Mouse (Mus musculus) cerebellum, postnatal 4 days (tissue): ENCODE results near the gene Hip1.
"Not testable (repeated sequence)": the region's sequence is repeated elsewhere in the genome, so short reads cannot be mapped to it uniquely, and the experiment has no call there.

Experiments used
- DNase-seq, 2 experiments: peaks; one replicate each; pipeline ENCODE4 v3.0.0; 2022; ENCODE audit warnings: low spot score in 2 of 2, mixed read lengths in 1 of 2

The Hip1 gene

DNA sequence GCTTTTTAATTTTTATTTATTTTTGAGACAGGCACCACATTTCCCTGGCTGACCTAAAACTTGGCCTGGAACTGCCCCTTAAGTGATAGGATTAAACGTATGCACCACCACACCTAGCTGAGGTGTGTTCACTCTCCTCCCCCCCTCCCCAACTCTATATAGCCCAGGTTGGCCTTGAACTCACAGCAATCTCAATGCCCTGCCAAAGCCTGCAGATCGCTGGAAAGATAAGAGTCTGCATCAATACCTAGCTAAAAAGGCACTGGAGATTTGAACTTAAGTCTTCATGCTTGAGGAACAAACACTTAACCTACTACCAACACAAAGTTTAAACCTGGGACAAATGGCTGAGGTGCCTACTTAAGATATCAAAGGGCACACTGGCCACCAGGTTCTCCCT, 52.8 kb downstream of the Hip1 start:
- DNase-seq, result no peak

DNA sequence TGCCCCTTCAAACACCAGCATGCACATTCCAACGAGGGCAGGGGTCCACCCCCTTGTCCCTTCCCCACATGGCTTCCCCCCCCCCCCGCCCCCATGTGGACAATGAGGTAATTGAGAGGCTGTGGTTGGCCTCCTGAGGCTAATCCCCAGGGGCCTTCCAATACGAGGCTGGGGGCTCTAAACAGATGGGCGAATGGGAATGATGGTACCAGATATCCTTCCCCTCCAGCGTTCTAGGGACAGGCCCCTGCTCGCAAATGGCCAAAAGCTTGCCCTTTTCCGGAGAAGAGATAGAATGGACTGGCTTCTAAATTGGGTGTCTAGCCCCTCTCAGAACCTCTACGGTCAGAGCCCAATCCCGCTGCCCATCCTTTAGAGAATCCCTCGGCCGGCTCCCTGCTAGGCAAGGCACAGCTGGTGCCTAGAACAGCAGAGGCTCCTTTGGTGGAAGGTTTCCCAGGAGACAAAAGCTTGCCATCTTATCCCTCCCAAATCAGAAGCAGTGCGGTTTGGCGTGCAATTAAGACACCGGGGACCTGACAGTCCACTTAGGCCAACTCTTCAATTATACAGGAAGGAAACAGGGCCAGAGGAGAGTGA, 55.1 kb downstream of the Hip1 start:
- DNase-seq, result no peak

DNA sequence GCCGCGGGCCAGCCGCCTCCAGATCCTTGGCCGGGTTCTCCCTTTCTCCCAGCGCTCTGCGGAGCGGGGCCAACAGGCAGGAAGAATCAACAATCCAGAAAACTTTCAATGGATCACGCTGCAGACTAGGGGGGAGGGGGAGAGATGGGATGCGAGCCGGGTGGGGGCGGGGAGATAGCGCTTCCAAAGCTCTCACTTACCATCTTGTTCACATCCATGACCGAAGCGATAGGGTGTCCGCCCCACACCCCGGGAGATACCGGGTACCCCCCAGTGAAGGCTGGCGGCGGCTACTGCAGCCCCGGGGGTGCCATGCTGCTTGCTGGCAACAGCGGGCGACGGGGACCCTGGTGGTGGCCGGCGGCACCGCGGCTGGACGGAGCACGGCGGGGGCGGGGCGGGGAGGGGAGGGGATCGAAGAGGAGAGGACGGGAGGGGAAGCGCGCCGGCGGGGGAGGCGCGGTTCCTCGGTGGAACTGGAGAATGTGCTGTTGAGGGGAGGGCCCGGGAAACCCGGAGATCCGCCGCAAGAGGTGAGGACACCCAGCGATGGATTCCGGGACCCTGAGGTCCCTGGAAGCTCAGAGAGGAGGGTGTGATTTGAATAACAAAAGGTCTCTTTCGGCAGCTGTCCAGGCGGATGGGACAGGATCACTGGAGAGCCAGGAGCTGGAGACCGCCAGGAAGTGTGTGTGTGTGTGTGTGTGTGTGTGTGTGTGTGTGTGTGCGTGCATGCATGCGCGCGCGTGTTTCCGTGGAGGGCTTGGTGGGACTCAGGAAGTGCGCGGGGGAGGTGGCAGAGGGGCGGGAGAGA, 55.8 kb downstream of the Hip1 start:
- DNase-seq, result peak; percentile 49 to 82

DNA sequence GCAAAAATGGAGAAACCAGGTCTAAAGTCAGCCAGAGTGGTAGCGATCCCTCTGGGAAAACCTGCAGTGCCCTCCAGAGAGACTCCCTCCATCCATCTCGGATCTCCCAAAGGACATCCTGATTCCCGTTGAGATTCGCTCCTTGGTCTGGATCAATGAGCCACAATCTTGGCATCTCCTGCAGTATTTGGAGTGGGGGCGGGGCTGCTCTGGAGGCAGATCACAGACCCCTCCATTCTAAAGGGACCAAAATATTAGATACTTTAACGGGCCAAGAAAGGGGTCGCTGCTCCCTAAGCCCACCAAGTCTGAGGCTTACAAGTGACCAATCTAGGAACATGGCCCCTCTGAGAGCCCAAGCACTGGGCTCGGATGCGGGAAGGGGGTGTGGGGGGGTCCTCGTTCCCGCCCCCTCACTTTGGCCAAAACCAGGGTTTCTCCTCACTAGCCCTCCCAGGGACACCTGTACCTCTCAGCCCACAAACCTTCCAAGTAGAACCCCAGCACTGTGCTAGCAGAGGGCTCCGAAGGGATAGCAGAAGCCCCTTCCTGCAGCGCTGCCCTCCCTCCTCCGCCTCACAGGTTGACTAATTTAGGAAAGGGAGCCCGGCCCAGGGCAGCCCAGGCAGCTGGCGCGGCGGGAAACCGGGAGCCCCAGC, 56.6 kb downstream of the Hip1 start:
- DNase-seq, result peak in 1 of 2 experiments; percentile 19

DNA sequence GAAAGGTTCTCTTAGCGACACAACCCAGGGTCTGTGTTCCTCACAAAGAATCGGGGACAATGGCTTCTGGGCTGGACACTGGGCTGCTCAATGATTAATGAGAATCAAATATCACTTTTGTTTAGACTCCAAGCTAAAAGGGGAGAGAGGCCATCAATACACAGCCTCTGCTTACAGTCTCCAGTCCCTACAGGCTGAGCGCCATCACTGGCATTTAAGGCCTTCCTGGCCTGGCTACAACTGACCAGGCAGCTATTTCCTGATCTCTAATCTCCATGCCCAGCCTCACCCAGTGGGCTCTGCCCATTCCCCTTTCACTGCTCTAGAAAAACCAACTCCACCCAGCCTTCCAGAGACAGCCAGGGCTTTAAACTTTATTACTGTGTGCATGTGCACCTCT, 59.6 kb downstream of the Hip1 start:
- DNase-seq, result no peak

DNA sequence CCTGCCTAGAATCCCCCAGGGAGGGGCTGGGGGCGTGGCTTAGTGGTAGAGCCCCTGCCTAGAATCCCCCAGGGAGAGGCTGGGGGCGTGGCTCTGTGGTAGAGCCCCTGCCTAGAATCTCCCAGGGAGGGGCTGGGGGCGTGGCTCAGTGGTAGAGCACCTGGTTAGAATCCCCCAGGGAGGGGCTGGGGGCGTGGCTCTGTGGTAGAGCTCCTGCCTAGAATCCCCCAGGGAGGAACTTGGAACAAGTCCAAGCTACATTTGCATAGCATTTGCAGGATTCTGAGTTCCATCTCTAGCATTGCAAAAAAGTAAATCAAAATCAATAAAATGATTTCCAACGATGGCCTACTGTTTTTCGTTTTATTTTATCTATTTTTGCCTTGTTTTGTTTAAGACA, 61.1 kb downstream of the Hip1 start:
- DNase-seq, result not testable (repeated sequence)

DNA sequence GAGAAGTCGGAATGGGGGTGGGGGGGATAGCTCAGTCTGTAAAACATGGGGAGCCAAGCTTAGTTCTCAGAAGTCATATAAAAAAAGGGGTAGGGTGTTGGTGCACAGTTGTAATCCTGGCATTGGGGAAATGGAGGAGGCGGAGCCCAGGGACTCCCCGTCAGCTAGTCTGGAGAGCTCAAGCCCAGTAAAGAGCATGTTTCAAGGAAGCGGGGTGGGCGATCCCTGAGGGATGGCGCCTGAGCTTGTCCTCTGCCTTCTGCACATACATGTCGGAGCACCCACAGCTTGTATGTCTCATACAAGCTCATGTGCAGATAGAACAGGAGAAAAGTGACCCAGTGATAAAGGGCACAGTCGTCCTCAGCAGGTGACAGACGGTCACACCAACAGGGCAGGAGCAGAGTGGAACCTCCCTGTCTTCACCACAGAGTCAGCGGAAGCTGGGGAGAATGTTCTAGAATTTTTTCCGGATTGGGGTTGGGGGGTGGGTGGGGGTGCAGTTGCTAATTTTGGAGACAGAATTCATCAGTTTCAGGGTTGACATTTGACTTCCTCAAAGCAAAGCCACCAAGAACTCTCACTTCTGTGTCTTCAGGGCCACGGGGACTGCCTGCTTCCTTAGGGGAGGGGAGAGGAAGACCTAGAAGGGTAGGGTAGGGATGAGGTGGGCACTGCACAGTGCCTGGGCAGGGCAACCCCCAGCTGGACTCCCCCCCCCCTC, 65.9 kb downstream of the Hip1 start:
- DNase-seq, result no peak

DNA sequence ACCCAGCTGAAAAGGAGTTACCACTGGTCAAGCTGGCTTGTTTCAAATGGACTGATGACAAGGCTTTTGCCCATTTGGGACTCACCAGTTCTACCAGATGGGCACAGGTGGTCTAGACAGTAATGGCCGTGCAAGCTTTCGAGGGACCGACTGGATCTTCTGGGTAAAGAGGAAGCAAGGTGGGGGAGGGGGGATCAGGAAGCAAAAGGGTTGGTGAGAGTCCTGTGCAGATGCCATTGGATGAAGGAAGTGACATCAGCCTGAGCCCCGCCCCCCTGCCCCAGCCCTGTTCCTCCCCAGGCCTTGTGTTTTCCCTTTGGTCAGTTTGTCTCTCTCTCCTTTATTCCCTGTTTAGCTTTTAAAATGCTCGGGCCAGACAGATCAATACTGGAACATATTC, 68.7 kb downstream of the Hip1 start:
- no peak for DNase-seq

DNA sequence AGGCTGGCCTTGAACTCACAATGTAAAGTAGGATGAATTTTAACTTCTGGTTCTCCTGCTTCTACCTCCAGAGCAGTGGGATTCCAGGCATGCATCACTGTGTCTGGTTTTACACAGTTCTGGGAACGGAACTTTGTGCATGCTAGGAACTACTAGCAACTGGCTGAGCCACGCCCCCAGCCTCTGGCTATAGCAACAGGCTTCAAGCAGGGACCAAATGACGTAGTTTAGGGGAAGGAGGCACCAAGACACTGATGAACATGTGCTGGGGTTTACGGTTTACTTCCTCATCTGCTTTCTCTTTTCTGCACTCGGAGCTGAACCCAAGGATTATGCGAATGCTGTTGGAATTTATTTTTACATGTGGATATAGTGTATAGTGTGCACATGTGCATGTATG, 72.5 kb downstream of the Hip1 start:
- DNase-seq, result no peak

DNA sequence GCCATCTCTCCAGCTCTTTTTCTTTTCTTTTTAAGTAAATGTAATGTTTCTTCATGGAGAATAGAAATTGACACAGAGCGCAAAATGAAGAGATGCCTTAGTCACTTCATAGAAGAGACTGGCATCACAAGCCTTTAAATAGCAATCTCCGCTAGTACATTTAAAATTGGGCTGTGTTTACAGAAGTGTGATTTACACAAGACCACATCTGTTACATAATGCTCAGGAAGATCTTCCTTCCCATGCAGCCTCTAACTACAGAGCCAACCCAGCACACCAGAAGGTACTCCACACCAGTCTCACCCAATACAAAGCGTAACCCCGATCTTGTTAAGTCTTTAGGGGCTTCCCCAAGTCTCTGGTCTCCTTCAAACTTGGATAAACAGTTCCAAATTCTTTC, 73.2 kb downstream of the Hip1 start:
- DNase-seq, result no peak

DNA sequence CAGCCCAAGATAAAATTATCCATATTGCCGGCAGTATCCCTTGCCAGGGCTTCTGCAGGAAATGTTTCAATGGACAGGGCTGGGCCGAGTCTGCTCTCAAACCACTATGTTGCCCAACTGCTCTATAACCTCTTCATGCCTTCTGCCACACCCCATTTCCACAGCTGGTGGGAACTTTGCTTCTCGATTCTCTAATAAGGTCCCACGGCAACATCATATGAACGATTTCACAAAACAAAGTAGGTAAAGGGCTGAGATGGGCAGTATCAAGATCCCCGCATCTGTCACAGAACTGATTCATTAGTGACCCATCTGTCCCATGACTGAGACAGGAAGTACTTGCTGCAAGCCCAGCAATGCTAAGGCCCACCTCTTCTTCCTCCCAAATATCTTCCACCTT, 76.6 kb downstream of the Hip1 start:
- DNase-seq, result no peak

DNA sequence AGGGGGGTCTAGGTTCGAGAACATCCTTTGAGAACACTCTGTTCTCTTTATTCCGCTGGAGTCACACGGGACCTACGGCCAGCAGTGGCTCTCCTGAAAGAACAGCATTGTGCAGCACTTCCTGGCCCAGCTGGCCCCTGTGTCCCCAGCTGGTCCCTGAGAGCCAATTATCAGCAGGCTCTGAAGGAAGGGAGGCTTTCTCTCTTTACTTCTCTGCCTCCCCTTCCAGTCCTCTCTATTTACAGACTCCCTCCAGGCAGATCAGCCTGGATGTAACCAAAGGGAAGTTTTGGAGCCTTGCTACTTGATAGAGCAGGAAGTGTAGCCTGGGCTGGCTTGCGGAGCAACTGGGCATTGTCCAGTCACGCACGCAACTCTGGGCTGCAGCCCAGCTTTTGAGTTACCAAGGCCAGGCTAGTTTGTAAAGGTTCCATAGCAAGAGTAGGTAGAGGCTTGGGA, 79.1 kb downstream of the Hip1 start:
- no peak for DNase-seq

DNA sequence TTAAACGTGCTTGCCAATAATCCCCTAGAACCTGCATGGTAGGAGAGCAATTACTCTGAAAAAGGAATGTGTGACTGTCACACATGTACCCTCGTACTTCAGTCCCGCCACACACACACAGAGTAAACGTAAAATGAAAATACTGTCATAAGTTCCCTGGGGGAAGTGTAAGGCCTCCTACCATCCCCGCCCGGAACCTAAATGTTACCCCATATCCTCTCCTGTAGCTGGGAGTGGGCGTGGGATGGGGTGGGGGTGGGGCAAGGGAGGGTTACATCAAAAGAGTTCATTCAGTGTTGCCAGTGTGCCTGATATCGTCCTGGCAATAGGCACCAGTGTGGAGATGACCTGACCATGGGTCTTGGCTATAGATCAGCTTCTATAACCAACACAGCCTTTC, 81.5 kb downstream of the Hip1 start:
- no peak for DNase-seq

DNA sequence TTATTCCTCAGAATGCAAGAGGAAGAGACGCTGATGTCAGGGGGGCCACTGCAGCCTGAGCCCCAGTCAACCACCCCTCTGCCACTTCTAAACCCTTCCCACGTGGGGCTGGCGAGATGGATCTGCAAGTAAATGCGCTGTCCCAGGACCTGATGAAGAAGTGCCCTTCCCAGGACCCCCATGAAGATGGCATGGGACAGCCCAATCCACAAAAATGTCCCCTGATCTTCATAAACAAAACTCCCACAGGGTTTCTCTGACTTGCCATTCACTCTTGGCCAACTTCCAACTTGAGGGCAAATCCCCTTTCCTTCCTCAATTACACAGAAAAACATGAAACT, 84.1 kb downstream of the Hip1 start:
- DNase-seq, result no peak

DNA sequence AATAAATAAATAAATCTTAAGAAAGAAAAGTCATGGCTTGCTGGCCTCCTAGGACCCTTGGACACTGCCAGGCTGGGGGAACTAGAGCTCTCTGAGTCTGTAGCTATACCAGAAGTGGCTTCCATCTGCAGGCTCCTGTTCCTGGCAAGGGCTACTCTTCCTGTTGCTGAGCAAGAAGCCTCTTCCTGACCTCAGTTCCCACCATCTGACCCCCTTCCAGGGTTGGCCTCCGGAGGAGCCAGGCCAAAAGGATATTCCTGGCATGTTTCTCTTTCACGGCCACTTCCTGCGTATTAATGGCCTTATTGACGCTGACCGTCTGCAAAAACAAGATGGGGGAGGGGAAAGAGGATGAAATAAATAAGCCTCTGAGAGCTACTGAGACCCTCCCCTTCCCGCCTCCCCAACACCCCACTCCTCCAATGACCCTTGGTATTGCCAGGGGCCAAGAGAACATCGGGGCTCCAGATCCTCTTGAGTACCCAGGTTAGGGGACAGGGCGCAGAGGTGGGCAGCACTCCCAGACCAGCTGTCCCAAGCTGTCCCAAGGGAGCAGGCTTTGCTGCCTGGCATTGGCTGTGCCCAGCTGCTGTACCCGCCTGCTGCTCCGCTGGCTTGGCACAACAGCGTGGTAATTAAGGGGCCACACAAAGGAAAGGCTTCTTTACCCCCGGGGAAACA, 84.6 kb downstream of the Hip1 start:
- DNase-seq, result peak; percentile 30 to 78

DNA sequence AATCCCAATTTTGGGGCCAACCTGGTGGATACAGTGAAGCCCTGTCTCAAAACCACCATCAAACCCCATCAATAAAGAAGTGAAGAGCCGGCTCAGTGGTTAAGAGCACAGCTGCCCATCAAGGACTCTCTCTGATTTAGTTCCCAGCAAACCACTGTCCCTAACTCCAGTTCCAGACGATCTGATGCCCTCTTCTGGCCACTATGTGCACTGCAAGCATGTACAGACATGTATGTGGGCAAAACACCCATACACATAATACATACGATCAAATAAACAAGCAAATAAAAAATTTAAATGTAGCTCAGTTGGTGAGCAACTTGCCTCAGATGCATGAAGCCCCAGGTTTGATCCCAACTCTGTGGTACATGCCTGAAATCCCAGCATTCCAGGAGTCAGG, 85.4 kb downstream of the Hip1 start:
- DNase-seq, result peak in 1 of 2 experiments; percentile 37

DNA sequence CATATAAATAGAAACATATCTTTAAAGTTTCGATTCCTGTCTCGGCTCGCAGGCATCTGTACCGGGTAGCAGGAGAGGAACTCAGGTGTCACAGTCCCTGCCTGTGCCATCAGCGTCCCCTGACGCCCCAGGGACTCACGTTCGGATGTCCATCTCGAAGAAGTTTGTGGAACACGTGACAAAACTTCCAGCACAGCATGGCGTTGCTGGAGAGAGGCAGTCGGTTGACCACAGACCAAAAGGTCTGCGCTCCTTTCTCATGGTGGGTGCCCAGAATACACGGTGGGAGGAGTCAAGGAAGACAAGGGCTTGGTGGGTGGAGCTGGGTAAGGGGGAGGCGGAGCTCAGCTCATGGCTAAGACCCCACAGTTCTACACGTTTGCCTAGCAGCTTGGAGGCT, 87.0 kb downstream of the Hip1 start:
- no peak for DNase-seq

DNA sequence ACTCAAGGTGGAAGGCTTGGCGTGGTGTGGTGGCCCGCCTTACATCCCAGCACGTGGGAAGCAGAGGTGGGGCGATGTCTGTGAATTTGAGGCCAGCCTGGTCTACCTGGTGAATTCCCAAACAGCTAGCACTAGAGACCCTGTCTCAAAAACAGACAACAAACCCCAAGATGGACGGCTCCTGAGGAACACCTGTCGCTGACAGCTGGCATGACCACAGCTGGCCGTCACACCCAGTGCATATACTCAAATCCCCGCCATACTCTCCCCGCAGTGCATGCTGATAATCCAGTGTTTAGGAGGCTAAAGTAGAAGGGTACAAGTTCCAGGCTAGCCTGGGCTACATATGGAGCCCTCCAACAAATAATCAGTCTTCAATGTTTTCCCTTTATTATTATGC, 88.4 kb downstream of the Hip1 start:
- DNase-seq, result no peak

DNA sequence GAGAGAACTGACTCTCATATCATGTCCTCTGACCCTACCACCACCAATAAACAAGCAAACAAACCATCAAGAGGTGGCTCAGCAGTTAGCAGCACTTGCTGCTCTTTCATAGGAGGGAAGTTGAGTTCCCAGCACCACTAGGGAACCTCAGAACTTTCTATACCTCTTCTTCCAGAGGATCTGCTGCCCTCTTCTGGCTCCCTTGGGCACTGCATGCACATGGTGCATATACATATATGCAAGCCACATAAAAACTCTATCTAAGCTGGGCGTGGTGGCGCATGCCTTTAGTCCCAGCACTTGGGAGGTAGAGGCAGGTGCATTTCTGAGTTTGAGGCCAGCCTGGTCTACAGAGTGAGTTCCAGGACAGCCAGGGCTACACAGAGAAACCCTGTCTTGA, 90.7 kb downstream of the Hip1 start:
- DNase-seq, result no peak

DNA sequence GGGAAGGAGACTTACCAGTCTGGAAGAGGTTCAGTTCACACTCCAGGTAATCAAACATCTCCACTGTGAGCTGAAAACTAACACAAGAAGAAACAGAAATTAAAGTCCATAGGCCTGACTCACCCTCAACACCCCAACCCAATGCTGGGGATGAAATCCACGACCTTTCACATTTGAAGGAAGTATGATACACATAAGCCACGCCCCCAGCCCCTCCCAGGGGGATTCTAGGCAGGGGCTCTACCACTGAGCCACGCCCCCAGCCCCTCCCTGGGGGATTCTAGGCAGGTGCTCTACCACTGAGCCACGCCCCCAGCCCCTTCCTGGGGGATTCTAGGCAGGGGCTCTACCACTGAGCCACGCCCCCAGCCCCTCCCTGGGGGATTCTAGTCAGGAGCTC, 93.4 kb downstream of the Hip1 start:
- not testable (repeated sequence) for DNase-seq

DNA sequence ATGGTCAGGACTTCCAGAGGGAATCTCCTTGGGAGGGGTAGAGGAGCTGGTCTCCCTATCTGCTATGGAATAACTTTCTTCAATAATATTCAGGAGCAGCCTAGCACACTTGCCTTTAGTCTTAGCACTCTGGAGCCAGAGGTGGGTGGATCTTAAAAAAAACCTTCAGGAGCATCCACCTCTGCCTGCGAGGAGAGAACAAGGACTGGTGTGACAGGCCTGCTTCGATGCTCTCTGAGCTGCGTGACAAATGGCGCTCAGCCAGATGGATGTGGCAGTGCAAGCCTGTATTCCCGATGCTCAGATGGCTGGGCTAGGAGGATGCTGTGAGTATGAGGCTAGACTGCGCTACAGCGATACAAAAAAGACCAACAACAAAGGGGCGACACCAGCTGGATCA, 93.8 kb downstream of the Hip1 start:
- DNase-seq, result no peak

DNA sequence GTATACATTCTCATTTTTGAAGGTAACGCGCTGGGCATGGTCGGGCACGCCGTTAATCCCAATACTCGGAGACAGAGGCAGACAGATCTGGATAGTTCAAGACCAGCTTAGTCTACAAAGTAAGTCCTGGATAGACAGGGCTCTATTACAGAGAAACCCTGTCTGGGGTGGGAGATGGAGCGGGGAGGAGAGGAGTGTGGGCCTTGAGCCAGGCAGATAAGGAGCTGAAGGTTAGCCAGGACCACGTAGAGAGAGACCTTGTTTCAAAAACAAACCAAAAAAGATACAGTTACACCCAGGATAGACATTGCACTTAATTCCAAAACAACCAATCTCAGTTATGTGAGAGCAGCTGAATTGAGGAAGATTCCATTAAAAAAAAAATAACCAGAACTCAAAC, 99.2 kb downstream of the Hip1 start:
- DNase-seq, result no peak
